Mouse (Mus musculus): Measurements from ENCODE around the gene Pfas. TPM values are rescaled to one million over a fixed set of nuclear protein-coding genes. Genes with fewer than 3 reads are reported as not detected.
A peak's percentile ranks its signal among the peaks of the same experiment; 100 is the strongest.
"Not testable (repeated sequence)": the region's sequence is repeated elsewhere in the genome, so short reads cannot be mapped to it uniquely, and the experiment has no call there.

The Pfas gene
- total RNA-seq, 2 experiments from 2014 or later, result 27.5 to 27.8 TPM

- peak; percentile 87 to 95 for DNase-seq (ENCODE audit: low spot score in 2 of 2)
- no peak for TF ChIP-seq CTCF (conservative IDR thresholded peaks at IDR 0.05)
- Histone ChIP-seq H3K27ac (peak overlapping the region; percentile 94), H3K4me3 (peak overlapping the region; percentile 74)
These were observed 28.4 kb upstream of the Pfas start for GRCm38 (mm10) chr11:69036486-69037230.

GRCm38 (mm10) chr11:69035849-69036248 lies 27.6 kb upstream of the Pfas start:
- DNase-seq (ENCODE audit: low spot score in 2 of 2), result peak; percentile 91 to 95

GRCm38 (mm10) chr11:69035411-69035810 lies 27.2 kb upstream of the Pfas start:
- TF ChIP-seq CTCF (conservative IDR thresholded peaks at IDR 0.05), result no peak
- no peak for DNase-seq (ENCODE audit: low spot score in 2 of 2)
- Histone ChIP-seq H3K4me3 (peak overlapping the region; percentile 74), H3K27ac (peak overlapping the region; percentile 91)

More at GRCm38 (mm10) chr11:69035849-69036248, 27.6 kb upstream of the Pfas start:
- Histone ChIP-seq H3K27ac (peak overlapping the region; percentile 91), H3K4me3 (peak overlapping the region; percentile 74)
- peak; percentile 91 for TF ChIP-seq CTCF (conservative IDR thresholded peaks at IDR 0.05)

GRCm38 (mm10) chr11:69034585-69034984 lies 26.3 kb upstream of the Pfas start:
- no peak for TF ChIP-seq CTCF (conservative IDR thresholded peaks at IDR 0.05)

GRCm38 (mm10) chr11:69033552-69033951 lies 25.3 kb upstream of the Pfas start:
- peak overlapping the region; percentile 33; the same call in 1 of the 2 replicates for H3K27ac ChIP-seq
- no peak overlapping the region for H3K4me3 ChIP-seq
- no peak for DNase-seq (ENCODE audit: low spot score in 2 of 2)
- no peak for TF ChIP-seq CTCF (conservative IDR thresholded peaks at IDR 0.05)

More at GRCm38 (mm10) chr11:69034585-69034984, 26.3 kb upstream of the Pfas start:
- Histone ChIP-seq H3K27ac (no peak overlapping the region; the same call in 1 of the 2 replicates), H3K4me3 (no peak overlapping the region)
- DNase-seq (ENCODE audit: low spot score in 2 of 2), result no peak

GRCm38 (mm10) chr11:69028805-69029204 lies 20.5 kb upstream of the Pfas start:
- H3K4me3 ChIP-seq, result no peak overlapping the region
- DNase-seq (ENCODE audit: low spot score in 2 of 2), result no peak
- H3K27ac ChIP-seq, result no peak overlapping the region
- TF ChIP-seq CTCF (conservative IDR thresholded peaks at IDR 0.05), result peak; percentile 62

- Histone ChIP-seq H3K4me3 (no peak overlapping the region), H3K27ac (no peak overlapping the region)
- no peak for DNase-seq (ENCODE audit: low spot score in 2 of 2)
- no peak for TF ChIP-seq CTCF (conservative IDR thresholded peaks at IDR 0.05)
These were observed 18.3 kb upstream of the Pfas start for GRCm38 (mm10) chr11:69026562-69026961.

- H3K27ac ChIP-seq, result no peak overlapping the region
- no peak for DNase-seq (ENCODE audit: low spot score in 2 of 2)
- no peak for TF ChIP-seq CTCF (conservative IDR thresholded peaks at IDR 0.05)
- H3K4me3 ChIP-seq, result no peak overlapping the region
These were observed 12.4 kb upstream of the Pfas start for GRCm38 (mm10) chr11:69020691-69021090.

- H3K4me3 ChIP-seq, result peak overlapping the region; percentile 56
- peak overlapping the region; percentile 93 for H3K27ac ChIP-seq
- no peak for TF ChIP-seq CTCF (conservative IDR thresholded peaks at IDR 0.05)
- DNase-seq (ENCODE audit: low spot score in 2 of 2), result no peak
These were observed 8.5 kb upstream of the Pfas start for GRCm38 (mm10) chr11:69016755-69017154.

- Histone ChIP-seq H3K27ac (peak within 1 kb of the TSS; percentile 93), H3K4me3 (peak within 1 kb of the TSS; percentile 56)
- peak; percentile 87 to 90 for DNase-seq (ENCODE audit: low spot score in 2 of 2)
- peak; percentile 83 for TF ChIP-seq CTCF (conservative IDR thresholded peaks at IDR 0.05)
These were observed 7.6 kb upstream of the Pfas start, which contains the start of gene Ctc1 for GRCm38 (mm10) chr11:69015644-69016441. TSS of gene Ctc1 (plus strand) at chr11:69015911.

GRCm38 (mm10) chr11:69012071-69012601 lies 3.9 kb upstream of the Pfas start:
- TF ChIP-seq CTCF (conservative IDR thresholded peaks at IDR 0.05), result no peak
- DNase-seq (ENCODE audit: low spot score in 2 of 2), result peak; percentile 88 to 91
- H3K4me3 ChIP-seq, result peak overlapping the region; percentile 62
- H3K27ac ChIP-seq, result peak overlapping the region; percentile 97

GRCm38 (mm10) chr11:69011445-69011844 lies 3.2 kb upstream of the Pfas start:
- not testable (repeated sequence) for DNase-seq (ENCODE audit: low spot score in 2 of 2)
- peak; percentile 44 for TF ChIP-seq CTCF (conservative IDR thresholded peaks at IDR 0.05)
- Histone ChIP-seq H3K27ac (peak overlapping the region; percentile 97; the same call in 1 of the 2 replicates), H3K4me3 (peak overlapping the region; percentile 62; the same call in 1 of the 2 replicates)
